Mouse (Mus musculus): ENCODE data around the gene Gng12. TPM values are rescaled to one million over a fixed set of nuclear protein-coding genes. Genes with fewer than 3 reads are reported as not detected.
"Not testable (repeated sequence)": the region's sequence is repeated elsewhere in the genome, so short reads cannot be mapped to it uniquely, and the experiment has no call there.

Gng12 gene
- total RNA-seq, 2 experiments from 2014 or later: 84.1 to 103 TPM

DNA sequence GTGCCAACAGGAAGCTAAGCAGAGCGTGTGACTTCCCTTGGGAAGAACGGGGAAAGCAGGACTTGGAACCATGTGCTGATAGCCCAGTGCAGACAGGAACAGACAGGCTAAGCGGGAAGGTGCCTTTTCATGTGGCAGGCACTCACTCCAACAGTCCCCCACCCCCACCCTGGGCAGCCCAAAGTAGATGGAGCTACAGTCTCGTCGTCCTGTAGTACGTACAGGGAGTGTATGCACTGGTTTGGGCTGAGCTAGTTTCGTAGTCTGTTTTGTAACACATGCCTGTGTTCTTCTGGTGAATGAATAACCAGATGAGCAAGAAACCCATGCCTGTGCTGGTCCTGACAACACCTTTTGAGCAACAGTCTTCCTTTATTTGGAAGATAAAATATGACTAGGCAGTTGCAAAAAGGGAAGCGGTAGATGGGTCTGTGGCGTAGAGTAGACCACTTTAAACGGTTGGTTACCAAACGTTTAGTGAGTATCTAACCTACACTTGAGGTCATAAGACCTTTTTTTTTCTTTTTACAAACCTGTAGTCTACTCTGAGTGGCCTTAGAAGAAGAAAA lies 57.8 kb downstream of the Gng12 start:
- DNase-seq (ENCODE audit: low spot score in 2 of 2): no peak

DNA sequence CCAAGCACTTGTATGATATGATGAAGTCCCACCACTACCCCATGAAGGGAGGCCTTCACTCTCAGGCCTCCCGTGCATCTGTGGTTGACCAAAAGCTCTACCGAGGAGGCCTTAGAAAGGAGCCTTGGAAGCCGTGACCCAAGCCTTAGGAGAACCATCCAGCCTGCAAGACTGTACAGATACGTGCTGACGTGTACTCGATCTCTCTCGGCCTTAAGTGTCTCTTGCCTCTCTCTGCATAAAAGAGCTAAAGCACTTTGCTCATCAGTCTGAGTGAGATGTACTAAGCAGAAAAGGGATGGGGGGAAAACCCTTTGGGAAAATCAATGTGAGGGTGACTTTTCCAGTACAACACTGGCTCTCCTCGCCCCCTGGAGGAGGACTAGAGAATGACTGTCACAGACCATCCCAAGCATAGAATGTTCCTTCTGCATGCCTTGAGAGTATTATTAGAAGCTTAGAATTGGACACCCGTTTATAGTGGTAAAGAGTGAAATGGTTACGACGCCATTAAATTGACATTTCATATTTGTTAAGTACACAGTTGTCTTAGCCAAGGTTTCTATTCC lies 59.0 kb downstream of the Gng12 start:
- DNase-seq (ENCODE audit: low spot score in 2 of 2): no peak

- no peak for DNase-seq (ENCODE audit: low spot score in 2 of 2)
Observed at GRCm38 (mm10) chr6:66958466-66959235, 62.5 kb downstream of the Gng12 start.

- no peak for DNase-seq (ENCODE audit: low spot score in 2 of 2)
Observed at GRCm38 (mm10) chr6:66962582-66963043, 66.4 kb downstream of the Gng12 start.

- DNase-seq (ENCODE audit: low spot score in 2 of 2): no peak
Observed at GRCm38 (mm10) chr6:66963068-66963467, 66.9 kb downstream of the Gng12 start.

GRCm38 (mm10) chr6:66963651-66964050 lies 67.5 kb downstream of the Gng12 start:
- not testable (repeated sequence) for DNase-seq (ENCODE audit: low spot score in 2 of 2)

- DNase-seq (ENCODE audit: low spot score in 2 of 2): no peak
Observed at GRCm38 (mm10) chr6:66964222-66964621, 68.0 kb downstream of the Gng12 start.

DNA sequence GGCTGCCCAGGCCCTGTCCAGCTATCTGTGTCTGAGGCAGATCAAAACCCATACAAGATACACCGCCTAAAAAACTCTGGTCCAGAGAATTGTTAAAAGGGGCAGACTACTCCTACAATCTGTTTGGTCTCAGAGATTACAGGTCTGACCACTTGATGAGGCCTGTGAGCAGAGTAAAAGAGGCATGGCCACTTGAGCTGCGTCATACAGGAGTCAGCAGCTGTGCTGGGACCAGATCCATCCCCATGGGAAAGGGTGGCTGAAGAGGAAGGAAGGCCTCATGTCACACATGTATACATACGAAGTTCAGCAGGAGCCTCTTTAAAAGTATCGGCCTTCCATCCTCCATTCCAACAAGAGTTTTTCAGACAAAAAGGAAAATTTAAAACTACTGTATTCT lies 69.0 kb downstream of the Gng12 start:
- no peak for DNase-seq (ENCODE audit: low spot score in 2 of 2)

- DNase-seq (ENCODE audit: low spot score in 2 of 2): no peak
Observed at GRCm38 (mm10) chr6:66967788-66968187, 71.6 kb downstream of the Gng12 start.

DNA sequence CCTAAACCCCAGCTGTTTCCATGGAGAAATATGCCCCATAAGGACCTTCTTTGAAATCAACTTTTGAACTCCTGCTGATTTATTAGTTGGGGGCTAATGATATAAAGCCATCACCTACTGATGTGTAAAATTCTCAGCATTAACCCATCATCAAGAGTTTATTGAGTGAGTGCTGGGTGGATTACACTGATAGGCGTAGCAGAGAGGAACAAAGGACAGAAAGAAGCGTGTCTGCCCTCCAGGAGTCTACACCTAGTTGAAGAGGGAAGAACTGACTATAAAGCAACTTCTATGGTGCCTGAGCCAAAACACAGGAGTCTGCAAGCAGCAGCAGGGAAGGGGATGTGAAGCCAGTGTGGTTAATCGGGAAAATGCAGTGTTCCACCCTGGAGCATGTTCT lies 73.2 kb downstream of the Gng12 start:
- DNase-seq (ENCODE audit: low spot score in 2 of 2): no peak

GRCm38 (mm10) chr6:66972300-66972699 lies 76.1 kb downstream of the Gng12 start:
- no peak for DNase-seq (ENCODE audit: low spot score in 2 of 2)

GRCm38 (mm10) chr6:66973180-66973579 lies 77.0 kb downstream of the Gng12 start:
- DNase-seq (ENCODE audit: low spot score in 2 of 2): no peak

DNA sequence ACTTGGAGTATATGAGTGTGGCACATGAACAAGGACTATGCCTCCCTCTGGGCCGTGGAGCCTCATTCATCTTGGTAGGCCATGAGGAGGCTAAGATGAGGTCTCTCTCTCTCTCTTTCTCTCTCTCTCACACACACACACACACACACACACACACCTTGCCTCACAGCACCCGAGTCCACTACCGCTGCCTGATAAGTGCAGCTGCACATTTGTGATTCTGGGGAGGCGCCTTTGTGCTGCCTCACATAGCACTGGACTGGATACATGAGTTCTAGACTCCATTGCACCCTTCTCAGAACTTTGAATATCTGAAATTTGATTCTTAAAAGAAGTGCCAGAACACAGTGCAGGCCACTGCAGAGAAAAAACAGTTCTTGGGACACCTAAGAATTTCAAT lies 79.3 kb downstream of the Gng12 start:
- no peak for DNase-seq (ENCODE audit: low spot score in 2 of 2)

DNA sequence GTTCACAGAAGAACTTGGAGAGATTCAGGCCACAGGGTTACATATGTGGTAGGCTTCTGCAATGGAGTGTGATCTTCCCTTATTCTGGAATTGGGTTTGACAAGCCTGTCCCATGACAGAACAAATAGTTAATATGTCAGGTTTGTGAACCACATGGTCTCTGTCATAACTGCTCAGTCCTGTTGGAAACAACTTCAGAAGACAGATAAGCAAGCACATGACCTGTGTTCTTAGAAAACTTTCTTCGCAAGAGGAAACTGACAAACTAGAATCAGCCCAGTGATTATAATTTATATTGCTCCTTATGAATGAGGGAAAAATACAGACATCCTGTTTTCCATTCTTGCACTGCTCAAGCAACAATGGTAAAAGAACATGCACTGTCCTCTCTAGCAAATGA lies 83.0 kb downstream of the Gng12 start:
- DNase-seq (ENCODE audit: low spot score in 2 of 2): no peak

DNA sequence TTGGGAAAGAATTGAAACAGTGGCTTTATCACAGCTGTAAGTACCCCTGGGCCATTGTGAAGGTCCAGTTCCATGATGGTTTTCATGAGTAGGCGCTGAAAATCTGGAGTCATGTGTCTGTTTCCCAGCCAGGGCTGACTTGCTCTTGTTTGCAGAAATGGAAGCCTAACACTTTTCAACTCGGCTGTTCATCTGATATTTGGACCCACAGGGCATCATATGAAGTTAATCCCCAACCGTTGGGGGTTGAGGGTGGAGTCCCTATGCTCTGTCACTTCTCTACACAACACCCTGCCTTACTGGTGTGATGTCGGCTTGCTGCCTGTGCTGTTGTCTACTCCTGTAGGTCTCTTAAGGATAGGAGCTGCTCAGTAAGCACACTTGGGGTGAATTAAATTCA lies 83.8 kb downstream of the Gng12 start:
- no peak for DNase-seq (ENCODE audit: low spot score in 2 of 2)

GRCm38 (mm10) chr6:66981366-66981765 lies 85.2 kb downstream of the Gng12 start:
- no peak for DNase-seq (ENCODE audit: low spot score in 2 of 2)

DNA sequence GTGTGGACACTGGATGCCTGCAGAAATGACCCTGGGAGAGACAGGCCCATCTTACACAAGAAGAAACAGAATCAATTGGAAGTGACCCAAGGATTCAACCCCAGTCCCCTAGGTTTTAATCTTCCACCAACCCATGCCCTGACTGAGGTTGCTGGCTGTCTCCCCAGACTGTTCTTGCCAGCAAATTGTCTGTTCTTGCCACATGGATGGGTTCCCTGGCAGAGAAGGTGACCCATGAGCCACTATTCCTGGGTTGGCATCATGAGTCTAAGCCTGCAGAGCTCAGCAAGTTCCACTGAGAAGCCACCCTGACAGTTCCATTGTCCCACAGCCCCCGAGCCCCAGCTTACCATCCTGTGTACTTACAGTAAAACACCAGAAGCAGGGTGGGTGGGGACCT lies 85.7 kb downstream of the Gng12 start:
- no peak for DNase-seq (ENCODE audit: low spot score in 2 of 2)

GRCm38 (mm10) chr6:66984079-66984478 lies 87.9 kb downstream of the Gng12 start:
- no peak for DNase-seq (ENCODE audit: low spot score in 2 of 2)

DNA sequence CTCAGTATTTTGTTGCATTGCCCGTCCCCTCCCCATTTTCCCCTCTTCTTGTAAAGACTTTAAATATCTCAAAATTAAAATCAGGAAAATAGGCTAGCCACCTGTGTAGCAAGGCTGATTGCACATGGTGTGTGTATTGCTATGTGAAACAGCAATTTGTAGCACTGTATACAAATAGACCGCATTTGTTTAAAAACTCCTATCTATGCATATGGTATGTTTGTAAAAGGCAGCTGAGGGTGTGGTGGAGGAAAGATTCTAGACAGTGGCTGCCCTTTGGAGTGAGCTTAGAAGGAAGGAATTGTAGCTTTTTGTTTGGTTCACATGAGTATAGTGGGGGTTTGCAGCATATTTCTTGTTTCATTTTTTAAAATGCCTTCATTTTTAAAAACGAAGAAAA lies 88.5 kb downstream of the Gng12 start:
- DNase-seq (ENCODE audit: low spot score in 2 of 2): no peak

DNA sequence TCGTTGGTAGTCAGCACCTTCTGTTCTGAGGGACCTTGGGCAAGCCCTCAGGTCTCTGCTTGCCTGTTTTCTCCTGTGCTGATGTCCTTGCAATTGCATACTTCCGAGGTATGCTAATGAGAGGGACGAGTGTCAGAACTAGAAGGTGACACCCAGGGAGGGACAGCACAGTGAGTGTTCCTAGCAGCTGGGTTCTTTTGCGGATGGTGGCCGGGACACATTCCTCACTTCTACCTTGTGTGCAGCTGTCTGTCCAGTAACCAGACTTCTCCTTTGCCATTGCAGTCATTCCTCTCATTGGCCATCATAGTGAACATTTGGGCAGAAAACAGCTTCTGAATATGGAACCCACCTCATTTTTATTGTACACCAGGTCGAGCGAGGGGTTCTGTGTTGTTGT lies 89.3 kb downstream of the Gng12 start:
- no peak for DNase-seq (ENCODE audit: low spot score in 2 of 2)

DNA sequence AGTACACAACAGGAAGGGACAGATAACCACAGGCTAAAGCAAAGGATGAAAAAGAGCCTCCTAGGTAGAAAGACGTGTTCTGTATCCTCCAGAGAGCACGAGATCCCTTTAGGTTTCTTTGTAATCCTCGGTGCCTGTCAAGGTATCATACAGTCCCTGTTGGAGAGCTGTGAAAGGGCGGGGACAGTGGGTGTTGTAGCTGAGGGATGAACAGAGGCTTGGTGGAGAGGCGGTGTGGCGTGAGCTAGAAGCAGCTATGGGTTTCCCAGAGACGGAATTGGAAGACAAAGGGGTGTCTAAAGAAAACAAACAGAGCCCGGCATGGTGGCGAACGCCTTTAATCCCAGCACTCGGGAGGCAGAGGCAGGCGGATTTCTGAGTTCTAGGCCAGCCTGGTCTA lies 89.9 kb downstream of the Gng12 start:
- DNase-seq (ENCODE audit: low spot score in 2 of 2): no peak

DNA sequence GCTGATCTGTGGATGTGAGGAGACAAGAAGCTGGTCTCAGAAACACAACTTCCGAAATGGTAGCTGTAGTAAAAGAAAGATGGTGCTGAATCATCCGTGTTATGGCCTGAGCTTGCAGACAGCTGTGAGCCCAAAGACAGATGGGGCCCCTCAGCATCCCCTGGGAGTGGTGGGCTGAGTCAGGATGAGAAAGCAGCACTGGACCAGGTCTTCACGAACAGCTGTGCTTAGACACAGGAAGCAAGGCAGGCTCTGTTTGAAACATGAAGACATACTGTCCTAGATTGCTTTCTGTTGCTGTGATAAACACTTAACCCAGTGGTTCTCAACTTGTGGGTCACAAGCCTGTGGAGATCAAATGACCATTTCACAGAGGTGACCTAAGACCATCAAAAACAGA lies 91.4 kb downstream of the Gng12 start:
- no peak for DNase-seq (ENCODE audit: low spot score in 2 of 2)

- no peak for DNase-seq (ENCODE audit: low spot score in 2 of 2)
Observed at GRCm38 (mm10) chr6:66988363-66988762, 92.2 kb downstream of the Gng12 start.

All from adrenal gland, postnatal 4 days (tissue).